Mouse (Mus musculus): ENCODE measurements around the gene Ptprr.

Ptprr gene

DNA sequence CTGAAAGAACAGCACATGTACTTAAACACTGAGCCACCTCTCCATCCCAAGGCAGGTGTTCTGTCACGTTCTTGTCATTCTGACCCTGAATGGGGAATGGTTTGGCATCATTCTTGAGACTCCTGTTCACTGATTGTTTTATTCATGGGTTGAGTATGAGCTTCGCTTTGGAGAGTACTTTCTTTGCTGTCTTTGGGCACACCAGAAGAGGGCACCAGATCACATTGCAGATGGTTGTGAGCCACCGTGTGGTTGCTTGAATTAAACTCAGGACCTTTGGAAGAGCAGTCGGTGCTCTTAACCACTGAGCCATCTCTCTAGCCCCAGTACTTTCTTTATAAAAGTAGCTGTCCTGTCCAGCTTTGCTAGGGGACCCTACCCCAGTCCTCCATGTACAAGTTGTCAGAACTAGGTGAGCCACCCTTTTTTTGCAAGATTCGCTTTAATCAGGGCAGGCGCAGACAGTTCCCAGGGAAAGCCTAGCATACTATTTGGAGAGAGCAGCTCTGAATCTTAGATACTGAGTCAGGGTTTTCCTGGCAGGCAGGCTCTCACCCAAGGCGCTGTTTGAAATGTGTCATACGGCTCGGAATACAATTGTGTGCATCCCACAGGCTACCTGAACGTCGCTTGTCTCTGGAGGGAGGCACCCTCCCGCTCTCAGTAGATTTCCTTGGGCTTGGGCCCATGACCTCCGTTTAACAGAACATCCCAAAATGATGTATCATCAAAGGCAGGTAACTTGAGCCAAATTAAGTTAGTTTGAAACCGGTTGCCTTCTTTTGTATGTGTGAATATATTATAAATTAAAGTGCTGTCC, 178.8 kb downstream of the Ptprr start:
- DNase-seq (ENCODE audit: low spot score in 2 of 2) = no peak

DNA sequence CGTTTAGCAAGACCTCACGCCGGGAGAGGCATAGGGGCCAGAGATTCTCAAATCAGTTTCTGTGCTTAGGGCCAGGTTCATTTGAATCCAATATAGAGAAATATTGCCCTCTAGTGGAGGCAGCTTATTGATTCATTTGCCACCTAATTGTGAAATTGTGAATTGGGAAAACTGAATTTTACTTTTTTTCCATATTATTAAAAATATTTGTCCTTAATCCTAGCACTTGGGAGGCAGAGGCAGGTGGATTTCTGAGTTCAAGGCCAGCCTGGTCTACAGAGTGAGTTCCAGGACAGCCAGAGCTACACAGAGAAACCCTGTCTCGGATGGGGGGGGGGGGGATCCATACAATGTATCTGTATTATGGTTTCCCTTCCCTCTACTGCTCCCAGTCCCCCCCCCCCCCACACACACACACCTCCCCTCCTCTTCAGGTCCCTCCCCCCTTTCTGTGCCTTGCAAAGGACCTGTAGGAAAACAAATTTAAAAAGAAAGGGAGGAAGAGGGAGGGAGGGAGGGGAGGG, 179.5 kb downstream of the Ptprr start:
- DNase-seq (ENCODE audit: low spot score in 2 of 2) = no peak

DNA sequence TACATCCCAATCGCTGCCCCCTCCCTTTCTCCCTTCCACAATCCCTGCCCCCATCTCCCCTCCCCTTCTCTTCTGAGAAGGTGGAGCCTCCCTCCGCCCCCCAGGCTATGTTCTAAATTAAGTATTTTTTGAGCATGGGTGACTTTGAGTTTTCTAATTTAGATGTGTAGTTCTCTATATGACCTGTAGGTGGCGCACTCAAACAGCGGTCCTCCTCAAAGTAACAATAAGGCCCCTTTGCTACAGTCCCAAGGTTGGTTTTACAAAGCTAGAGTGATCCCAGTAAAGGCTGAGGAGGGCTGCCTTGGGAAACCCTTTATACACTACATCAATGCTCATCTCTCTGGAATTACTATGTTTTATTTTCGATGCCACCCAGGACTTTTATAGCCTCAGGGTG, 181.0 kb downstream of the Ptprr start:
- DNase-seq (ENCODE audit: low spot score in 2 of 2) = no peak

- no peak for DNase-seq (ENCODE audit: low spot score in 2 of 2)
Observed at GRCm38 (mm10) chr10:116201542-116201941, 183.5 kb downstream of the Ptprr start.

DNA sequence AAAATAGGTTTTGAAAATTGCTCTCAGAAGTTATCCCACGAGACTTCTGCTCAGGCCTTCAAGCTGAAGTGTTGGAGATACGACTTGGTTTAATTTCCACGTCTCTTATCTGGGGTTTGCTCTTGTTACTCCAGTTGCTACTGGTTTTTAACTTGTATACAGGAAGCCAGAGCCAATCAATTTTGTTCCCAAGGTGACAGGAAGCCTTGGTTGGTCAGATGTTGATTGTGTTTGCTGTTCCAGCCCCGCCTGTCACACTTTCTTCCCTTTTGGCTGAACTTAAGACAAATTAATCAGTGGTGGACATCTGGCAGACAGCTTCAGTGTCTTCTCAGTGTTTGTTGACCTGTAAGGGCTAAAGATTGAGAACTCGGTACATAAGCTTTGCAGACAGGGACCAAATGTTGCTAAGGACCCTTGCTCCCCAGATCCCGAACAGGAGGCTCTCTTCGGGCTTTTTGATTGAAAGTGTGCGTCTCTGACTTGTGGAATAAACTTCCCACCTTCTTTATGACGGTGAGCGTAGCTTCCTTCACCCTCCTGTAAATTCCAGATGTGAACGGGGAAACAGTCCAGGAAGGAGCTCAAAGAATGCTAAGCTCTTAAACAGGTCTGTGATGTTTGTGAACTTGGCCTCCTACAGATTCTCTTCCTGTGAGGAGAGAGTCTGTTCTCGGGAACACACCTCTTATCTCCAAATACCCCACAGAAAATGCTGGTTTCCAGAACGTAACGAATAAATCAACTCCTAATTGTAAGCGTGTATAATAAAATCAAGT, 187.8 kb downstream of the Ptprr start:
- no peak for DNase-seq (ENCODE audit: low spot score in 2 of 2)

GRCm38 (mm10) chr10:116206449-116206848, 188.4 kb downstream of the Ptprr start:
- no peak for DNase-seq (ENCODE audit: low spot score in 2 of 2)

- peak in 1 of 2 experiments; percentile 15 for DNase-seq (ENCODE audit: low spot score in 2 of 2)
Observed at GRCm38 (mm10) chr10:116207987-116208726, 190.1 kb downstream of the Ptprr start.

DNA sequence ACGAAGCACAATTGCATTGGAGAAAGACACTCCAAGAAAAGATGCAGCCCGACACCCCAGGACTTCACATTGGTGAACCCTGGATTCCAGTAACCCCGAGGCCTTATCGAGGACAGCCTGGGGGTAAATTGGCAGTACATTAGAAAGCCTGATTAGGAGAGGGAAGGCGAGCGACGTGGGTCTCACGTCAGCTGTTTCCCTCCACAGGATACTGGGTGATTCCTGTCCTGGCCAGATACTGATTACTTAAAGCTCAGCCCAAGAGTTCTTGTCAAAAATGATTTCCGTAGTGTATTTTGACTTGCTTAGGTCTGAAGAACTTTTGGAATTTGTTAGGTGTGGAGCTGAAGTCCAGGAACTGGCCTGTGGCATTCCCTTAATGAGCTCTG, 190.7 kb downstream of the Ptprr start:
- no peak for DNase-seq (ENCODE audit: low spot score in 2 of 2)

DNA sequence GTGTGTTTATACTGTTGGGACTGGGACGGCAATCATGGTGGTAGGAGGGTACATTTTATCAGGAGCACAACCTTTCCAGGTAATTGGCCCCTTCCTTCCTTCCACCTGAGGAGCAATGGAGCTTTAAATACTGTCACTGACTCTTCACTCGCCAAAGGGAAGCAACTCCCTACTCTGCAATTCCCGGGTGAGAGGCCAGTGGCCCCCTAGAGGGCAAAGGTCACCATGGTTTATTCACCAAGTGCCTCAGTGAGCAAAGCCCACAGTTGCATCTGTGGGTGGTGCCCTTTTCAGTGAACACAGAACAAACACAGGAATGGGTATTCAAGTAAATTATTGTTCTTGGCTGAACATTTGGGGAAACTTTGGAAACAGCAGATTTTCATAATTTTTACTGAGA, 194.1 kb downstream of the Ptprr start:
- no peak for DNase-seq (ENCODE audit: low spot score in 2 of 2)

DNA sequence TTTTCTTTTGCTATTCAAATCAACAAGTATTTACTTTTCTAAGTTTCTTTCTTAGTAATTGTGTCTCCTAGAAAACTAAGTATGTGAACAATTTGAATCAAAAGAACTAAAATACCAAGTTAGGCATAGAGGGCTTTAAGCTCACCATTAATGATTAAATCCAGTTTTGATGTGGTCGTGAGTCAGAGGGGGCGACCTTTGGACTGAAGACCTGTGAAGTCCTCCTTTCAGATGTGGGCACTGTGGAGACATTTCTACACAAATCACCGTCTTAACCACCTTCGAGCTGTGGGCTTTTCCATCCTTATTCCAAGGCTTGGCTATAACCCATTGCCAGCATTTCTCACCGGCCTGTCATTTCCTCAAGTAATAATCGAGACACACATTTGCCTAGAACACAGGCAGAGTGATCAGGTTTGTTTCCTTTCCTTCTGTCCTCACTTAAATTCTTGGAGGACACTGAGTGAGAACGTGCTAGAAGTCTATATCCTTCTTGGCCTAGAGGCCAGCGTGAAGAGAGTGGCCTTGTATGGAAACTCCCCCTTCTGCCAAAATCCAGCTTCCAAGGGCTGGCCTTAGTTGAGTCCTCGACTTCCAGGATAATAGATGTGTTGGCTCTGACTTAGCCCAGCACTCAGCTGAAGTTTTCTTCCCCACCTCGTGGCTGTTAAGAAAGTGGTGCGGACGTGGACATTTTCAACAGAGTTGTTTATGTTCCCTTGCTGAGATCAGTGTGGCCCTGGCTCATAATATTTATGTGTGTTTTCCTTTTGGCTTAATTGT, 202.5 kb downstream of the Ptprr start:
- no peak for DNase-seq (ENCODE audit: low spot score in 2 of 2)

GRCm38 (mm10) chr10:116235299-116235698, 217.3 kb downstream of the Ptprr start:
- DNase-seq (ENCODE audit: low spot score in 2 of 2) = no peak

DNA sequence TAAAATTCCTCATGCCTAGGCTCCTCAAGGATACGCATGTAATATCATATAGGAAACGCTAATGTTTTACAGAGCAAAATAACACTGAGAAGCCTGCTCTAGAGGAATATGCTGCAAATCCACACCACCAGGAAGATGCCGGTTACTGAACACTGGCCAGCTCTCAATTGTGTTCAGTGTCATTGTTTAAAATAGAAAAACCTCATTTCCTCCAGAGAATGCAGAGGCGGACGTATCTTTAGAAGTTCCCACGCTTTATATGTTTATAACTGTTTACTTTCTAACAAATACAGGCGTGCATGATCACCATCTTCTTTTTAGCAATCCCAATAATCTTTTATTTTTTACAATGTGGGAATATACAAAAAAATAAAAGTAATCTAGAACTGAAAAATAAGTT, 224.2 kb downstream of the Ptprr start:
- no peak for DNase-seq (ENCODE audit: low spot score in 2 of 2)

- no peak for DNase-seq (ENCODE audit: low spot score in 2 of 2)
Observed at GRCm38 (mm10) chr10:116243373-116243772, 225.4 kb downstream of the Ptprr start.

DNA sequence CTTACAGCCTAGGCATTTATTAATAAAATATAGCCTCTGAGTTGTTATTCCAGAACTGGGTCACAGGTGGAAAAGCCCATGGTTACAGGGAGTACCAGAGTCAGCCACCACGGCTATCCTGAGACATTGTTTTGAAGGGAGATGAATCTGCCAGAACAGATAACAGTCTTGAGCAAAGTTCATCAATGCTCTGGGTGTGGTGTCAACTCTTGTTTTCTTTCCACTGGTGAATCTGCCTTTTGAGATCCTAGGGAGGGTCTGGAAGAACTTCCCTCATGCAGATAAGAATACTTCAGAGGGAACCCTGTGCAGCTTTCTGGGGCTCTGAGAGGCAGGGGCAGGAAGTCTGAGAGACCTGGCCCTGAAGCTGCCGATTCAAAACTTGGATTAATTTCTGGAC, 227.6 kb downstream of the Ptprr start:
- no peak for DNase-seq (ENCODE audit: low spot score in 2 of 2)

GRCm38 (mm10) chr10:116252668-116253067, 234.7 kb downstream of the Ptprr start:
- no peak for DNase-seq (ENCODE audit: low spot score in 2 of 2)

DNA sequence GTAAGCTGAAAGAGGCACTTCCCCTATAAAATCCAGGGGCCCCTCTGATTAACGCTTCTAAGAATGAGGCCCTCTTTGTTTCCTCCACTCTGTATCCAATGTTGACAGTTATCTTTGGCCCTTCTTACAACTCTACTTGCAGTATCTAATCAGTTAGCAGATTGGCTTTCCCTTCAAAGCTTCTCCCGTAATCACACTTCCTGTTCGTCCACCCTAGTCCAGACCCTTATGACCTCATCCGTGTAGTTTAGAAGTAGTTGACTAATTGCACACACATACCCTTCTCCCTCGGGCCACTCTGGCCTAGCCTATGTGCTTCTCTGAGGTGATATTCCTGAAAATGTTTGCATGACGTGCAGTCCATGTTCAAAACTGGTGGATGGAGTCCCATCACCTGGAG, 236.0 kb downstream of the Ptprr start:
- no peak for DNase-seq (ENCODE audit: low spot score in 2 of 2)

- DNase-seq (ENCODE audit: low spot score in 2 of 2) = no peak
Observed at GRCm38 (mm10) chr10:116259298-116259697, 241.3 kb downstream of the Ptprr start.

- DNase-seq (ENCODE audit: low spot score in 2 of 2) = no peak
Observed at GRCm38 (mm10) chr10:116260658-116261433, 242.8 kb downstream of the Ptprr start.

DNA sequence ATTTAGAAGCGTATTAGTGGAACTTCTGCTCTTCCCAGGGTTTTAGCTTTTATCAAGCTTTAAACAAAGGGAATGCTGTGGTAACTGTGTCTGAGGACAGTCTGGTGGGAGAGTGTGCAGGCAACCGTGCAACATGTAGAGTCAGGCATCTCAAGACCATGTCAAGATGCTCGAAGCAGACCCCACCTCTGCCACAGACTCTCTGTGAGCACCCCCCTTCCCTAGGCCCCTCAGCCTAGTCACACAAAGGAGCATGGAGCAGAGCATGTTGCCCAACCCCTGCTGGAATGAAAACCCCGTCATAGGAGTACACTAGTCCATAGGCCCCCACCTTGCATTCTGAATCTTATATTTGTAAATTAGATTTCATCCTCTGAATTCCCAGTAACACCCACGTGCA, 243.5 kb downstream of the Ptprr start:
- no peak for DNase-seq (ENCODE audit: low spot score in 2 of 2)

DNA sequence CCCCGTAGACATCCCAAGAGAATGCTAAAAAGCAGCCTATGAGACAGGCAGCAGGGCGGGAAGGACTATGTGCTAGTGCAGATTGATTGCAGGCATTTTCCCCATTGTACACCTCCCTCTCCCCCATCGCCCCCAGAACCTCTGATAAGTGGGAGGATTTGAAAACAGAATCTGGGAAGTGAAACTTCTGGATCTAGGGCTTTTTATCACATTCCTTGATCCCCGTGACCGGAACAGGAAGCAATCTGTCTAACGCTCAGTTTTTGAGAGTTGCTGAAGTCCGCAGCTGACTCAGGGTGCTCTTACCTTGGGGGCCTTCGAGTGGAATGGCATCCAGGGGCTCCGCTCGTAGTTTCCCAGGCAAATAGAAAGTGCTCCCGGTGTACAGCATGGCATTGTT, 246.5 kb downstream of the Ptprr start:
- DNase-seq (ENCODE audit: low spot score in 2 of 2) = no peak
